Mouse (Mus musculus) liver, adult (tissue): ENCODE data around the gene Tgds.

Experiments used
- GATA4 ChIP-seq: IDR thresholded peaks from 2 replicates; pipeline ENCODE4 v1.6.1; 2014; ENCODE audit warnings: mild to moderate bottlenecking, low read length; ENCODE audit not compliant: insufficient replicate concordance

Gene Tgds

DNA sequence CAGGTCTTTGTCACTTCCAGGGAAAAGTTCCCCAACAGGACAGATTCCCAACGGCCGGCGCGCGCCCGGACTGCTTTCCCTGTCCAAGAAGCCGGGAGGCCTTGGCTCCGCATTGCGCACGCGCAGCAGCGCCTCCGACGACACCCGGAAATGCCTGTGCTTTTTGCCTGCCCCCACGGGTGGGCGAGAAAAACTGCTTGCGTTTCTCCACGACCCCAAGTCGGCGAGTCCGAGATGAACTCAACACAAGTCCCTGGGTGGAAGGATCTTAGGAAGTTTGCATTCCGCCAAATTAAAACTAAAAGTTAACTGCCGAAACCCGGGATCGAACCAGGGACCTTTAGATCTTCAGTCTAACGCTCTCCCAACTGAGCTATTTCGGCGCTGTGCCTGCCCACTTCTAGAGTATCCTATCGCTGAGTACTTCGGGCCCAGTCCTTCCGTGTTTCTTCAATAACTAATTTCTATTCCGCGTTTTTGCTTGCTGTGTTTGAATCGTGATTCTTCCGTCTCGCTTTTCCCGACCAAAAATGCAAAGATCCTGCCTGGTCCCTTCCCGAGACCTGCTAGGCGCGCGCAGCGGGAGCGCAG is 43.2 kb downstream of the Tgds start:
- TF ChIP-seq GATA4, result no peak

DNA sequence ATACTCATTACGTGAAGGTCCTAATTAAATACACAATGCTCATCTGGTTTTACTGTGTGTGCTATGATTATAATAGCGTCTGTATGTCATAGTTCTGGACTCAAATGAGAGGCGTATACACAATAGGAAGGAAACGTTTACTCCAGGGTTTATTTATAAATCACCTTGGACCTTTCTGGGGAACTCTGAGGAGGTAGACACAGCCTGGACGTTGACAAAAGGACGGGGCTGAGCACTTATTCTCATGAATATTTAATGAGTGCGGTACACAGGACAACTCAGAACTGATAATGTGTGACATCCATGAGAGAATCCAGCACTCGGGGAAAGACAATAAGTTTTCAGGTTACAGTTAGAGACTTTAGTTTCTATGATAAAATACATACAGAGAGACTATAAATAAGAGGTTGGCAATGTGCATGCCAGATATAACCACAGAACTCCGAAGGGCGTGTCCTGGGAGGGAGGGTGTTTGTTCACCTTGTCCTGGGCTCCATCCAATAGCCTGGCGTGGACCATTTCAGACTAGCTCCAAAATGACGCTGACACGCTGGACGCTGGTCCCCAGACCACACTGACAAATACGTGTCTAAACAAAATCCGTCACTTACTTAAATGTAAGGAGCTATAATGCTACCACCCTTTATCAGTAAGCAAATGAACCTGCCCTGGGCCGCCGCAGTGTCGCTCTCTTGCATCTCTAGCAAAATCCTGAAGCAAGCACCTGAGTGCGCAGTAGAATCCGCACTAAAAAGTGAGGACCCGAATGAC is 43.9 kb downstream of the Tgds start:
- TF ChIP-seq GATA4, result no peak

DNA sequence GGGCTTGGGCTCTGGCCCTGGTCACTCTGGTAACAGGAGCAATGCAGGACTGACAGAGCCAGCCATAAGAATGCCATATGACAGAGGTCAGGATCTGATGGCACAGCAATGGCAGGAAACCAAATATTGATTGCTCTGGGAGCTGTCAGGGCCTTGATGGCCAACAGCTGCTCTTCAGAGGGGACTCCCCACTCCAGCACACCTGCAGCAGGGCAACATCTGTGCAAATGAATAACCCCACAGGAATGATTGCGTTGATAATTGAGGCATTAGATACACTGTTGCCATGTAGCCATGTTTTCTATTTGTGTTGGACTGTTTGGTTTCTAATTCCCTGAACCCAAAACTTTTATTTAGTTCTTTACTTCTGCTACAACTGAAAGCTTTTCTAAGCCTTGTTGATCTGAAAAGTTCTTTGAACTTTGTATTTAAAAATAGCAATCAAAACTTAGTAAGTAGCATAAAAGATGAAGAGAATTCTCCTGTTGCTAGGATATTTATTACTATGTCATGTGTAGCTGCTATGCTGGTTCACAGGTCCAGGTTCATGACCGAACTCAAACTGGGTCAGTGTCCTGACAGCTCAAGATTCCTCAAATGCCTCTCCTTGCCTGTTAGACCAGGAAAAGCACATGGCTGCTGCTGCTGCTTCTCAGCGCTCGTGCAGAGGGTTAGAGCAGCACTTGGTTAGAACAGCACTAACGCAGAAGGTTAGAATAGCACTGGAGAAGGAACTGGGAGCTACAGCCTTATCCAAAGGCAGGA is 46.1 kb downstream of the Tgds start:
- TF ChIP-seq GATA4, result no peak

DNA sequence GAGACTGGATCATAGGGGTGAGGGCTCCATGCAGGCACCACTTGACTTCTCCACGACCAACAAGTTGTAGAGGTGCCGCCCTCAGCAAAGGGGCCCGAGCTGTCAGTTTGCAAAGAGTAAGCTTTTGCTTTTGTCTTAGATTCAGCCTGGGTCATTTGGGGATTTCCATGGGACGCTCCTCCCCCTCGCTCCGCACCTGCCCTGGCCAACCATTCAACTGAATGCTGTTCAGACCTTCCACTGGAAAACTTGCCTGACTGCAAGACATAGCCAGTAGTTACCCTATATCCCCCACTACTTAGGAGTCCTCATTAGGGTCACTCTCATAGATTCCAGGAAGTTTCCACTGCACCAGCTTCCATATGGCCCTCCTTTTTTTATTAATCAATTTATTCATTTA is 48.7 kb downstream of the Tgds start:
- TF ChIP-seq GATA4, result no peak

DNA sequence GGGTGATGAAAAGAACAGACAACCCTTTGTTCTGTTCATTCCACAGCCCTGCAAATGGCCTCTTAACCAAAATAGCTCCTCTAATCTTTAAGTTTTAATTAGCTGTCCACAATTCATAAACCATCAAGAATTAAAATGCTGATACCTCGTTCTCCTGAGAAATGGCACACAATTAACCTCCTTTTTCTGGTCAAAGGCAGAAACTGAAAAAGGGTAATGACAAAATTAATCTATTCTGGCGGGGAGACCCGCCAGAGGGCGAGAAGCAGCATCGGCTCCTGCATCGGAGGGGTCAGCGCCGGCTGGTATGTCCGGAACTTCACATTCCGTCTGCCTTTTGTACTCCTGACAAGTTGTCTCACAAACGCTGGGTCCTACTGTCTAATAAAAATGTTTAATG is 51.9 kb downstream of the Tgds start:
- no peak for TF ChIP-seq GATA4

DNA sequence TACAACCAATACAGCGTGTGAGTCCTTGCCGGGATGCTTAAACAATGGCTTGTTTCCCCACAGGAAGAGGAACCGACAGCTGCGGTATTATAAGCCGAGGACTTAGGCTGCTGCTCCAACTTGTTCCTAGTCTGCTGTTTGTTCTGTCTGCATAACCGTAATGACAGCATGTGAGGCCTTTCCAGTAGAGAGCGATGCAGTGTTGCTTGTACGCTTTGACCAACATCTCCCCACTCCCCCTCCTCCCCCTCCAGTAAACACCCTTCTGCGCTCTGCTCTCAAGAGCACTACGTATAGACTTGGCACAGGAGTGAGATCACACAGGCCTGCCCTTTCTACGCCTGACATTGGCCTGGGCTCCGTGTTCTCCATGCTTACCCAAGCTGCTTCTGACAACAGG is 62.5 kb downstream of the Tgds start:
- no peak for TF ChIP-seq GATA4

DNA sequence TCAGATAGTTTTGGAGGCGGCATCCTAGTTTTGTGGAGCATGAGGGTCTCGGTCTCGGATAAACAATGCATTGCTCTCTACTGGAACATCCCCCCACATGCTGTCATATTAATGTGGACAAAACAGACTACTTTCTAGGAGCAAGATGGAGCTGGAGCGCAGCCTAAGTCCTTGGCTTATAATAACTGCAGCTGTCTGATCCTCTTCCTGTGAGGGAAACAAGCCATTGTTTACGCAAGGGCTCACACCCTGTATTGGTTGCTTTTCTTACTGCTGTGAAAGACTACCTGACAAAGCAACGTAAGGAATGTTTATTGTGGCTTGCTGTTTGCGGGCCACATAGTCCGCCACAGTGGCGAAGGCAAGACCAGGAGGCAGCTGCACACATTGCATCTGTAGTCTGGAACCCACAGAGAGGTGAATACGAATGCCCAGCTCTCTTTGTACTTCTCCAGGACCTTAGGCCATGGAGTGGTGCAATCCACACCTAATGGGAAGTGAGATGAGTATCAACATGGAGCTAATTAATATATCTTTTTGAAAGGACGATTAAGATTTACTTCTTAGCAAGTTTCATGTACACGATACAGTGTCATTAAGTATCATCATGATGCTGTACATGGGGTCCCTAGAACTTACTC is 63.0 kb downstream of the Tgds start:
- no peak for TF ChIP-seq GATA4
